Mouse (Mus musculus) heart, embryonic 10.5 days (tissue): ENCODE measurements around the gene Lcn6. TPM values are rescaled to one million over a fixed set of nuclear protein-coding genes. Genes with fewer than 3 reads are reported as not detected.
"Not testable (repeated sequence)": the region's sequence is repeated elsewhere in the genome, so short reads cannot be mapped to it uniquely, and the experiment has no call there.

Experiments
- DNase-seq: peaks from one replicate; pipeline ENCODE4 v3.0.0-alpha.2; 2017; ENCODE audit warnings: low spot score
- H3K27ac ChIP-seq: fragments of 300-500 bp; sonication (generic); 2 replicates; pipeline ENCODE4 v1.5.1; 2016; ENCODE audit warnings: mild to moderate bottlenecking
- H3K27me3 ChIP-seq: fragments of 300-500 bp; sonication (generic); 2 replicates; pipeline ENCODE4 v1.6.1; 2016; ENCODE audit warnings: mild to moderate bottlenecking; ENCODE audit not compliant: poor library complexity, insufficient read depth, severe bottlenecking
- H3K36me3 ChIP-seq: fragments of 300-500 bp; sonication (generic); 2 replicates; pipeline ENCODE4 v1.6.1; 2016; ENCODE audit warnings: mild to moderate bottlenecking, moderate library complexity
- H3K4me1 ChIP-seq: fragments of 300-500 bp; sonication (generic); 2 replicates; pipeline ENCODE4 v1.6.1; 2016; ENCODE audit warnings: mild to moderate bottlenecking
- H3K4me3 ChIP-seq: fragments of 300-500 bp; sonication (generic); 2 replicates; pipeline ENCODE4 v1.5.1; 2016; ENCODE audit warnings: mild to moderate bottlenecking, moderate library complexity
- H3K9me3 ChIP-seq: fragments of 300-500 bp; sonication (generic); 2 replicates; pipeline ENCODE4 v1.6.1; 2016; ENCODE audit warnings: mild to moderate bottlenecking, moderate library complexity
- WGBS: fragments of 180-500 bp; shearing (Covaris S2); methylation state at CpG from one replicate; pipeline ENCODE4 v1.1.7; 2016; 5-methylcytosine and 5-hydroxymethylcytosine counted together
- polyA plus RNA-seq: library from polyadenylated mRNA; unstranded; fragments of >200 nt; fragmentation: Nextera tagmentation; extraction: Ambion mirVana; gene quantifications from 2 replicates; pipeline ENCODE4 v1.2.1, GENCODE M21; 2016

Gene Lcn6
- polyA plus RNA-seq, 1 experiment from 2014 or later, result not detected

GRCm38 (mm10) chr2:25663511-25663910 lies 13.1 kb upstream of the Lcn6 start:
- H3K4me3 ChIP-seq, result no peak overlapping the region
- H3K36me3 ChIP-seq, result no peaks in the 10 kb centered on the region
- H3K9me3 ChIP-seq, result no peaks in the 10 kb centered on the region
- WGBS, result 61% methylated on average over 1 of the region's 1 CpGs
- DNase-seq, result no peak
- no peaks in the 10 kb centered on the region for H3K27me3 ChIP-seq
- H3K27ac ChIP-seq, result no peak overlapping the region
- H3K4me1 ChIP-seq, result no peaks in the 10 kb centered on the region

GRCm38 (mm10) chr2:25664125-25664524 lies 12.5 kb upstream of the Lcn6 start:
- no peaks in the 10 kb centered on the region for H3K27me3 ChIP-seq
- H3K4me3 ChIP-seq, result no peak overlapping the region
- no peak overlapping the region for H3K27ac ChIP-seq
- H3K36me3 ChIP-seq, result no peaks in the 10 kb centered on the region
- DNase-seq, result no peak
- H3K4me1 ChIP-seq, result no peaks in the 10 kb centered on the region
- H3K9me3 ChIP-seq, result no peaks in the 10 kb centered on the region
- WGBS, result 84% methylated on average over 5 of the region's 5 CpGs

DNA sequence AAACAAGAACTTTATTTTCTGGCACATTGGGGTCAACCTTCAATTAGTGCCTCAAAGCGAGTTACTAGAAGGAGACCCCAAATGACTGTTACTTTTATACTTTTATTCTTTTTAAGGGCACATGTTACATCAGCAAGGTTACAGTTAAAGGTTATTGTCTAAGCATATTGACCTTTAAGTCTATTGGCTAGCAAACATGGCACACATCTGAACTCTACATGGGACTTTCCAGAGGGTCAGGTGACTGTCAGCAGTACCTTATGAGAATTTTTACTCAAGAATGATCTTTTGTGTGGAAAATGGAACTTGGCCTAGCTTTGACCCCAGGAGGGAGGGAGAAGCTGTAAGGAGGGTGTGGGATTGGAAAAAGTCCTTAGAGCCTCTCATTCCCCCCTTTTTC lies 10.1 kb upstream of the Lcn6 start:
- Histone ChIP-seq H3K9me3 (no peaks in the 10 kb centered on the region), H3K36me3 (no peaks in the 10 kb centered on the region), H3K27ac (no peak overlapping the region), H3K27me3 (no peaks in the 10 kb centered on the region), H3K4me1 (no peaks in the 10 kb centered on the region), H3K4me3 (no peak overlapping the region)
- 77% methylated on average over 1 of the region's 1 CpGs for WGBS
- no peak for DNase-seq

GRCm38 (mm10) chr2:25679559-25679958 lies 3.0 kb downstream of the Lcn6 start:
- 82% methylated on average over 6 of the region's 6 CpGs for WGBS
- Histone ChIP-seq H3K9me3 (no peaks in the 10 kb centered on the region), H3K36me3 (no peaks in the 10 kb centered on the region), H3K4me1 (no peaks in the 10 kb centered on the region), H3K27ac (no peak overlapping the region), H3K4me3 (no peak overlapping the region), H3K27me3 (peaks cover 12% of the 10 kb centered on the region; the same call in 1 of the 2 replicates)
- DNase-seq, result no peak

DNA sequence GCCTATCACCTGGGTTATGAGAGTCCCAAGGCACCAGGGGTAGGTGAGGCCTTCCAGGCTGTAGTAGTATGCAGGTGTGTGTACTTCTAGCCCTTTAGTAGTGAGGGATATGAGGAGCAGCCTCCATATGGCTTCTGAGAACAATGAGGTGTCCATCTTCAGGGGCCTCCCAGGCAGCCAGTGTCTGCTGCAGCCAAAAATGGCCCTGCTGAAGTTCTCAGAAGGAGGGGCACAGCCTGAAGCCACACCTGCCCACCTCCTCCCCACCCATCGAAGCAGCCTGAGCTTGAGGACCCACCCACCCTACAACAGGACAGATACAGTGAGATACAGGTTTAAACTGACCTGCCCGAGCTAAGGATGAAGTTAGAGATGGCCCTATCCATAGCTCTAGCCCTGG lies 5.8 kb downstream of the Lcn6 start, which contains the start of gene Lcn10:
TSS of gene Lcn10 (plus strand) at position 301 of the 400 bp plus-strand sequence.
- Histone ChIP-seq H3K9me3 (no peaks in the 10 kb centered on the region), H3K4me3 (no peak within 1 kb of the TSS), H3K4me1 (no peaks in the 10 kb centered on the region), H3K36me3 (no peaks in the 10 kb centered on the region), H3K27me3 (peaks cover 17% of the 10 kb centered on the region; the same call in 1 of the 2 replicates), H3K27ac (no peak within 1 kb of the TSS)
- DNase-seq, result no peak
- 70% methylated on average over 2 of the region's 2 CpGs for WGBS

DNA sequence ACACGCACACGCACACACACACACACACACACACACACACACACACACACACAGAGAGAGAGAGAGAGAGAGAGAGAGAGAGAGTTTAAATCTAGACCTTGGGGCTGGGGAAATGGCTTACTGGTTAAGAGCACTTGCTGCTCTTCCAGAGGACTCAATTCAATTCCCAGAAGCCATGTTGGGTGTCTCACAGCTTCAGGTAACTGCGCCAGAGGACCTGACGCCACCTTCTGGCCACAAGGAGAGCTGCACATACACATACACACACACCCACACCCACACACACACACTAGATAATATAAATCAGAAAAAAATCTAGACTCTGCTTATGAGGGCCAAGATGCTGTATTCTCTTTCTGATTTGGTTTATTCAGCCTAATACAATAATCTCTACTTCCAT lies 10.4 kb downstream of the Lcn6 start:
- H3K27me3 ChIP-seq, result peaks cover 8% of the 10 kb centered on the region; the same call in 1 of the 2 replicates
- H3K27ac ChIP-seq, result no peak overlapping the region
- WGBS, result 61% methylated on average over 4 of the region's 4 CpGs
- no peaks in the 10 kb centered on the region for H3K9me3 ChIP-seq
- H3K4me3 ChIP-seq, result no peak overlapping the region
- H3K4me1 ChIP-seq, result no peaks in the 10 kb centered on the region
- no peaks in the 10 kb centered on the region for H3K36me3 ChIP-seq
- DNase-seq, result no peak

DNA sequence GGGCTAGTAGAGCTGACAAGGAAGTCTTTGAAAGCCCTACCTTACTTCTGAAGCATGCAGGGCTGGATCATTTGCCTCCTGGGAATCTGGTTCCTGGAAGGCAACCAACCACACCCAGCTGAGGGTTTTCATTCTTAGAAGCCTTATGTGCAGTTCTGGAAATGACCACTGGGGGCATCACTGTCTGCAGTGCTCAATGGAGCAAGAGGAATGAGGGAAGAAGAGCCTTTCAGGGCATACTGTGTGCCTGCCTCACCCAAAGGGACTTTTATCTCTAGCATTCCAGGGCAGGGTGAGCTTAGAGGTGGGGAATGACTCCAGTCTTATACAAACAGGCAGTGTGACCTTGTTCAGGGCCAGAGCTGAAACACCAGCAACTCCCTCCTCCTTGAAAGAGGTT lies 18.0 kb downstream of the Lcn6 start:
- H3K27ac ChIP-seq, result no peak overlapping the region
- DNase-seq, result no peak
- no peaks in the 10 kb centered on the region for H3K36me3 ChIP-seq
- H3K4me1 ChIP-seq, result no peaks in the 10 kb centered on the region
- no peaks in the 10 kb centered on the region for H3K9me3 ChIP-seq
- H3K27me3 ChIP-seq, result 0 out of 2 replicates have a peak, but pooled peaks cover 4% of the 10 kb centered on the region
- no peak overlapping the region for H3K4me3 ChIP-seq

GRCm38 (mm10) chr2:25696951-25697350 lies 20.4 kb downstream of the Lcn6 start:
- H3K4me3 ChIP-seq, result no peak overlapping the region

GRCm38 (mm10) chr2:25698696-25699095 lies 22.1 kb downstream of the Lcn6 start:
- Histone ChIP-seq H3K36me3 (no peaks in the 10 kb centered on the region), H3K27me3 (no peaks in the 10 kb centered on the region), H3K27ac (no peak overlapping the region), H3K4me3 (no peak overlapping the region), H3K9me3 (no peaks in the 10 kb centered on the region), H3K4me1 (no peaks in the 10 kb centered on the region)
- no peak for DNase-seq
- 76% methylated on average over 2 of the region's 2 CpGs for WGBS

More at GRCm38 (mm10) chr2:25696951-25697350, 20.4 kb downstream of the Lcn6 start:
- no peaks in the 10 kb centered on the region for H3K27me3 ChIP-seq
- no peaks in the 10 kb centered on the region for H3K4me1 ChIP-seq
- H3K27ac ChIP-seq, result no peak overlapping the region
- H3K9me3 ChIP-seq, result no peaks in the 10 kb centered on the region
- no peaks in the 10 kb centered on the region for H3K36me3 ChIP-seq
- DNase-seq, result no peak
- 64% methylated on average over 4 of the region's 4 CpGs for WGBS

- not testable (repeated sequence) for H3K27me3 ChIP-seq, H3K4me3 ChIP-seq, H3K4me1 ChIP-seq, H3K27ac ChIP-seq, DNase-seq, H3K9me3 ChIP-seq, H3K36me3 ChIP-seq
- WGBS, result 75% methylated on average over 3 of the region's 3 CpGs
These were observed 23.2 kb downstream of the Lcn6 start, which contains the start of gene Obp2a for GRCm38 (mm10) chr2:25699743-25700142. Gene Obp2a (plus strand): TSS chr2:25700043.

- peak; percentile 64 for DNase-seq
- WGBS, result 67% methylated on average over 5 of the region's 5 CpGs
- Histone ChIP-seq H3K27me3 (no peaks in the 10 kb centered on the region), H3K4me1 (0 out of 2 replicates have a peak, but pooled peaks cover 4% of the 10 kb centered on the region), H3K27ac (no peak overlapping the region), H3K4me3 (no peak overlapping the region), H3K9me3 (no peaks in the 10 kb centered on the region), H3K36me3 (no peaks in the 10 kb centered on the region)
These were observed 24.4 kb downstream of the Lcn6 start for GRCm38 (mm10) chr2:25701001-25701400.

DNA sequence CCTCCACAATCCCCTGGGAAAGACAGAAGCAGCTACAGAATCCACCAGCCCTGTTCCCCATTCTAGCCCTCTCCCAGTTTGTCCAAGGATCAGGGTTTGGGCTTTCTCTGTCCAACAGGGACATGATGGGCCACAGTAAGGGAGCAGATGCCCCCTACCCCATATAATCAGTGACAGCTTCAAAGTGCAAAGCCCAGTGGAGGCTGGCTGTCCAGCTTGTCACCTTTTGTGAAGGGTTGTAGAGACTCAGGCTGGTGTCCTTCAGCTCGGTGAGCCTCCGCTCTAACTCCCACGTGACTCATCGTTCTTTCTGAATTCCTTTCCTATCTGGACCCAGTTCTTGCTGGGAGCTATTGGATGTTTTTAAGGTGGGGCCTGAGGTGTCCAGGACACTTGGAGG lies 27.1 kb downstream of the Lcn6 start:
- no peaks in the 10 kb centered on the region for H3K9me3 ChIP-seq
- DNase-seq, result no peak
- H3K27me3 ChIP-seq, result no peaks in the 10 kb centered on the region
- 61% methylated on average over 4 of the region's 4 CpGs for WGBS
- no peaks in the 10 kb centered on the region for H3K36me3 ChIP-seq
- no peak overlapping the region for H3K27ac ChIP-seq
- no peak overlapping the region for H3K4me3 ChIP-seq
- H3K4me1 ChIP-seq, result 0 out of 2 replicates have a peak, but pooled peaks cover 9% of the 10 kb centered on the region

- Histone ChIP-seq H3K27me3 (no peaks in the 10 kb centered on the region), H3K9me3 (no peaks in the 10 kb centered on the region), H3K4me3 (peak within 1 kb of the TSS; percentile 80), H3K27ac (peak within 1 kb of the TSS; percentile 85), H3K36me3 (no peaks in the 10 kb centered on the region), H3K4me1 (0 out of 2 replicates have a peak, but pooled peaks cover 9% of the 10 kb centered on the region)
- peak; percentile 93 for DNase-seq
- under 1% methylated on average over 78 of the region's 78 CpGs for WGBS
These were observed 30.3 kb downstream of the Lcn6 start, which contains the start of gene Bmyc for GRCm38 (mm10) chr2:25706643-25707481. Gene Bmyc (plus strand): TSS chr2:25706739.
